Mouse (Mus musculus) yolk sac, embryonic 10.5 days (tissue): ENCODE measurements around the gene Vmn1r34.
"Not testable (repeated sequence)": the region's sequence is repeated elsewhere in the genome, so short reads cannot be mapped to it uniquely, and the experiment has no call there.

Source experiments
- DNase-seq: peaks from one replicate; pipeline ENCODE4 v3.0.0-alpha.2; 2017; ENCODE audit warnings: low spot score

Vmn1r34 gene

GRCm38 (mm10) chr6:66643779-66644178, at the start of gene Vmn1r34:
Gene Vmn1r34 (minus strand): TSS chr6:66643879.
- no peak for DNase-seq

DNA sequence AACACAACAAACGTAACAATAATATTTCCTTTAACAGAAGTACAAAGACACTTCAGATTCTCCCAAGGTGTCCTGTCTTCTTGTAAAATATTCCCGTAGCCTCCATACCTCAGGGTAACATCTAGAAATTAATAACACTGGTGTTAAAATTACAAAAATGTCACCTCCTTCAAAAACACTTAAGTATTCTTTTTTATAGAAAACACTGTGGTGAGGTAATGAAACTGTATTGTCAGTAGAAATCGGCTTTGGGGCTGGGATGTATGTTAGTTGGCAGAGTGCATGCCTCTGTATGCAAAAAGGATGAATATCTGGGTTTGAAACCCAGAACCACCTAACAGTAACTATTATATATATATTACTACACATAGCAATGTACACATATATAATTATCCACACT, 42.1 kb upstream of the Vmn1r34 start, which contains the start of gene Vmn1r35:
Vmn1r35 (minus strand) TSS at position 101 of the 400 bp plus-strand sequence.
- no peak for DNase-seq

GRCm38 (mm10) chr6:66618182-66618581, 25.5 kb downstream of the Vmn1r34 start, which contains the start of gene Vmn1r33:
Gene Vmn1r33 (minus strand): TSS chr6:66618282.
- not testable (repeated sequence) for DNase-seq

DNA sequence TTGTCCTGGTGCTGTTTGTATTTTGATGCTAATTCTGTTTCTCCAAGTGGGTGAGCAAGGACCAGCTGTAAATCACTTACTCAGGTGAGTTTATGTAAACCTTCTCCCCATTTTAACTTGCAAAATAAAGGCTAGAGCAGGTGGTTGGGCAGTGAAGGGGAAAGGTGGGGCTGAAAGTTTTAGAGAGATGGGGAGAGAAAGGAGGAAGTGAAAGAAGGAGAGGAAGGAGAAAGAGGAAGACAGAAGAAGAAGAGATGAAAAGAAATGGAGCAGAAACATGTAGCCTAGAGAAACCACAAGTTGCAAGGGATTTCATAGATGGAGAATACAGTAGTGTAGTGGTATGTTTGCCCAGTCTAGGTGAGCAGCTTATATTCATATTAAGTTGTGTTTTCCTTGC, 47.9 kb downstream of the Vmn1r34 start:
- no peak for DNase-seq
